Mouse (Mus musculus) layer of hippocampus, adult 8-10 months (tissue): Measurements from ENCODE around the gene Zfp750. TPM values are rescaled to one million over a fixed set of nuclear protein-coding genes. Genes with fewer than 3 reads are reported as not detected.

ENCODE experiments used
- DNase-seq, 2 experiments: peaks; one replicate each; pipeline ENCODE4 v3.0.0; 2022; ENCODE audit warnings: low spot score in 2 of 2
- total RNA-seq, 4 experiments: library from RNA; stranded (reverse); gene quantifications; 2 replicates each; pipeline ENCODE4 v1.2.4; 2022

The Zfp750 gene
- total RNA-seq, 4 experiments from 2014 or later, result 0.14 to 0.37 (median 0.16) TPM; not detected in 1

GRCm38 (mm10) chr11:121475699-121476415, 43.3 kb downstream of the Zfp750 start:
- DNase-seq, result peak; percentile 17 to 73

DNA sequence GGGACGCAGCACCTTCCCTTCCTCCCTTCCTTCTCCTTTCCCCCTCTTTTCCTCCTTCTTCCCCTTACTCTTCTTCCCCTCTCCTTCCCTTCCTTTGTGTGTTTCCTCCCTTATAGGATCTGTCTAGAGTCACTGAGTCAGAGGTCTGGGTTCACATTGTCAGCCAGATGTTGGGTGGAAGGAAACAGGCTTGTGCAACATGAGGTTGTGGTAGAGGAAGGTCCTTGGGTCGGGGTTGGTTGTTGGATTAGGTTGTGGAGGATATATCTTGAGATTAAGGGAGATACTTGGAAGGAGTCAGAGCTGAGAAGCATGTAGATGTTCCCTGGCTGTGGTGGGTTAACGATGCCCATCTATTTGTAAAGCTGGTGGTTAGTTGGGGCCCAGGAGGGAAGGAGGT, 44.3 kb downstream of the Zfp750 start:
- no peak for DNase-seq

DNA sequence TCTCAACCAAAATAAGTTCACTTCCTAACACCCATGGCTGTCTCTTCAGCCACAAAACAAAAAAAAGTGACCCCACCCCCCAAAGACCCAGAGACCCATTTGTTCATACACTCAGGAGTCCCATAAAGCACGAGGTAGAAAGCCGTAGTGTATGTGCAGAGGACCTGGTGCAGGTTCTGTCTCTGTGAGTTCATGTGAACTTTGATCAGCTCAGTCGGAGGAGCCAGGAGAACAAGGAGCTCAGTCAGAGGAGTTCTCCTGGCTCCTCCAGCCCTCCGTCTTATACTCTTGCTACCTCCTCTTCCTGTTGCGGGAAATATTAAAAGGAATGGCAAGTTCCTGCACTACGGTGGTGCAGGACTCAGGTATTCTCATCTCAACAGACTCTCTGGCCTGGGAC, 51.7 kb downstream of the Zfp750 start:
- DNase-seq, result no peak

Other genes with a start within 250 kb of the Zfp750 start
- 10 to 100 TPM; 54.5 to 70.7 (median 61.0) TPM for gene Wdr45b, start 164.9 kb downstream of the Zfp750 start, total RNA-seq
- gene Rab40b, start 131.1 kb downstream of the Zfp750 start, total RNA-seq, result 10 to 100 TPM; 49.0 to 57.9 (median 53.8) TPM
- 10 to 100 TPM; 48.4 to 51.6 (median 51.1) TPM for gene Fn3krp, start 97.9 kb downstream of the Zfp750 start, total RNA-seq
- gene Fn3k, start 84.4 kb downstream of the Zfp750 start, total RNA-seq, result 10 to 100 TPM; 40.7 to 57.9 (median 49.9) TPM
- 10 to 100 TPM; 40.3 to 43.8 (median 42.4) TPM for gene Tbcd, start 67.4 kb downstream of the Zfp750 start, total RNA-seq
- 1 to 10 TPM; 6.8 to 8.4 (median 7.9) TPM for gene B3gntl1, start 153.8 kb upstream of the Zfp750 start, total RNA-seq
- gene Metrnl, start 182.2 kb upstream of the Zfp750 start, total RNA-seq, result 10 to 100 TPM in 3 of 4 experiments, 1 to 10 TPM in 1; 9.0 to 14.8 (median 12.3) TPM